Mouse (Mus musculus) stomach, embryonic 14.5 days (tissue): ENCODE results near the gene Mfng. TPM values are rescaled to one million over a fixed set of nuclear protein-coding genes. Genes with fewer than 3 reads are reported as not detected.

ENCODE experiments used
- ATAC-seq: fragments of 200-750 bp; cut with Nextera tagmentation; 2 replicates; pipeline ENCODE4 v1.8.0; 2017; ENCODE audit warnings: low read depth, moderate TSS enrichment; ENCODE audit not compliant: insufficient number of reproducible peaks, insufficient read depth, low FRiP score
- H3K27ac ChIP-seq: fragments of 300-500 bp; sonication (generic); 2 replicates; pipeline ENCODE4 v1.5.1; 2014; ENCODE audit warnings: mild to moderate bottlenecking, low read length, moderate library complexity, mixed read lengths
- H3K27me3 ChIP-seq: fragments of 300-500 bp; sonication (generic); 2 replicates; pipeline ENCODE4 v1.6.1; 2014; ENCODE audit warnings: low read length, control low read depth, mixed read lengths; ENCODE audit not compliant: control insufficient read depth, insufficient read depth
- H3K36me3 ChIP-seq: fragments of 300-500 bp; sonication (generic); 2 replicates; pipeline ENCODE4 v1.6.1; 2014; ENCODE audit warnings: mild to moderate bottlenecking, control low read depth, low read length, moderate library complexity, mixed read lengths; ENCODE audit not compliant: control insufficient read depth, insufficient read depth
- H3K4me1 ChIP-seq: fragments of 300-500 bp; sonication (generic); 2 replicates; pipeline ENCODE4 v1.6.1; 2014; ENCODE audit warnings: low read length, control low read depth, mixed read lengths; ENCODE audit not compliant: control insufficient read depth, insufficient read depth
- H3K4me2 ChIP-seq: fragments of 300-500 bp; sonication (generic); replicated peaks from 2 replicates; pipeline ENCODE4 v1.6.1; 2014; ENCODE audit warnings: low read depth, low read length, control low read depth
- H3K4me3 ChIP-seq: fragments of 300-500 bp; sonication (generic); 2 replicates; pipeline ENCODE4 v1.5.1; 2014; ENCODE audit warnings: low read depth, low read length, control low read depth
- H3K9ac ChIP-seq: fragments of 300-500 bp; sonication (generic); replicated peaks from 2 replicates; pipeline ENCODE4 v1.6.1; 2014; ENCODE audit warnings: low read depth, mild to moderate bottlenecking, control low read depth, low read length, moderate library complexity, mixed read lengths
- H3K9me3 ChIP-seq: fragments of 300-500 bp; sonication (generic); 2 replicates; pipeline ENCODE4 v1.6.1; 2016; ENCODE audit warnings: low read depth, low read length, control low read depth; ENCODE audit not compliant: control insufficient read depth
- WGBS: fragments of 180-500 bp; shearing (Covaris S2); extraction: QIAGEN DNeasy Blood & Tissue Kit; methylation state at CpG from one replicate; pipeline ENCODE4 v1.1.7; 2014; 5-methylcytosine and 5-hydroxymethylcytosine counted together
- polyA plus RNA-seq: library from polyadenylated mRNA; unstranded; fragments of >200 nt; fragmentation: Nextera tagmentation; extraction: Ambion mirVana; gene quantifications from 2 replicates; pipeline ENCODE4 v1.2.1, GENCODE M21; 2014

Gene Mfng
- polyA plus RNA-seq, 1 experiment from 2014 or later, result 15.7 TPM

GRCm38 (mm10) chr15:78730315-78731049 is 42.8 kb downstream of the Mfng start:
- no peaks in the 10 kb centered on the region for H3K36me3 ChIP-seq
- WGBS, result 73% methylated on average over 12 of the region's 12 CpGs
- no peak overlapping the region for H3K9ac ChIP-seq
- H3K27ac ChIP-seq, result no peak overlapping the region
- no peak overlapping the region for H3K4me3 ChIP-seq
- H3K4me2 ChIP-seq, result no peak overlapping the region
- no peak for ATAC-seq
- H3K9me3 ChIP-seq, result no peaks in the 10 kb centered on the region
- 0 out of 2 replicates have a peak, but pooled peaks cover 4% of the 10 kb centered on the region for H3K4me1 ChIP-seq
- H3K27me3 ChIP-seq, result no peaks in the 10 kb centered on the region

GRCm38 (mm10) chr15:78726697-78727096 is 46.6 kb downstream of the Mfng start:
- Histone ChIP-seq H3K4me2 (no peak overlapping the region), H3K9ac (no peak overlapping the region), H3K27me3 (no peaks in the 10 kb centered on the region), H3K9me3 (no peaks in the 10 kb centered on the region), H3K27ac (no peak overlapping the region), H3K4me1 (no peaks in the 10 kb centered on the region), H3K4me3 (no peak overlapping the region), H3K36me3 (no peaks in the 10 kb centered on the region)
- WGBS, result 68% methylated on average over 7 of the region's 7 CpGs
- no peak for ATAC-seq

GRCm38 (mm10) chr15:78720532-78720931 is 52.7 kb downstream of the Mfng start:
- Histone ChIP-seq H3K4me1 (peaks cover 9% of the 10 kb centered on the region; the same call in 1 of the 2 replicates), H3K36me3 (no peaks in the 10 kb centered on the region), H3K27me3 (peaks cover 45% of the 10 kb centered on the region), H3K9me3 (no peaks in the 10 kb centered on the region), H3K4me2 (no peak overlapping the region), H3K27ac (no peak overlapping the region), H3K9ac (no peak overlapping the region), H3K4me3 (no peak overlapping the region)
- ATAC-seq, result no peak
- 63% methylated on average over 7 of the region's 7 CpGs for WGBS

- H3K9ac ChIP-seq, result no peak overlapping the region
- H3K4me3 ChIP-seq, result no peak overlapping the region
- H3K9me3 ChIP-seq, result no peaks in the 10 kb centered on the region
- peaks cover 50% of the 10 kb centered on the region for H3K27me3 ChIP-seq
- ATAC-seq, result no peak
- 4% methylated on average over 16 of the region's 16 CpGs for WGBS
- H3K4me1 ChIP-seq, result peaks cover 9% of the 10 kb centered on the region; the same call in 1 of the 2 replicates
- H3K27ac ChIP-seq, result no peak overlapping the region
- H3K36me3 ChIP-seq, result no peaks in the 10 kb centered on the region
- H3K4me2 ChIP-seq, result no peak overlapping the region
Measured at GRCm38 (mm10) chr15:78720094-78720493, 53.2 kb downstream of the Mfng start.

GRCm38 (mm10) chr15:78719416-78719815 is 53.9 kb downstream of the Mfng start:
- no peaks in the 10 kb centered on the region for H3K36me3 ChIP-seq
- no peak overlapping the region for H3K9ac ChIP-seq
- ATAC-seq, result no peak
- H3K4me2 ChIP-seq, result no peak overlapping the region
- H3K27ac ChIP-seq, result no peak overlapping the region
- peaks cover 9% of the 10 kb centered on the region; the same call in 1 of the 2 replicates for H3K4me1 ChIP-seq
- H3K27me3 ChIP-seq, result peaks cover 51% of the 10 kb centered on the region
- 7% methylated on average over 14 of the region's 14 CpGs for WGBS
- no peaks in the 10 kb centered on the region for H3K9me3 ChIP-seq
- 0 out of 2 replicates have a peak overlapping the region, but pooled peaks have one; percentile 40 for H3K4me3 ChIP-seq

- Histone ChIP-seq H3K27ac (no peak within 1 kb of the TSS), H3K9me3 (no peaks in the 10 kb centered on the region), H3K36me3 (no peaks in the 10 kb centered on the region), H3K4me1 (peaks cover 9% of the 10 kb centered on the region; the same call in 1 of the 2 replicates), H3K4me3 (peak within 1 kb of the TSS; percentile 40), H3K9ac (no peak within 1 kb of the TSS), H3K4me2 (peak within 1 kb of the TSS; percentile 78), H3K27me3 (peaks cover 54% of the 10 kb centered on the region)
- no peak; the same call in 1 of the 2 replicates for ATAC-seq
- 2% methylated on average over 88 of the region's 89 CpGs for WGBS
Measured at GRCm38 (mm10) chr15:78718290-78719250, 54.7 kb downstream of the Mfng start, which contains the start of gene Elfn2. Elfn2 (minus strand) TSS chr15:78718771.

- Histone ChIP-seq H3K9me3 (no peaks in the 10 kb centered on the region), H3K27me3 (peaks cover 69% of the 10 kb centered on the region), H3K9ac (no peak overlapping the region), H3K36me3 (no peaks in the 10 kb centered on the region), H3K4me3 (no peak overlapping the region), H3K27ac (no peak overlapping the region), H3K4me1 (peaks cover 9% of the 10 kb centered on the region; the same call in 1 of the 2 replicates), H3K4me2 (no peak overlapping the region)
- no peak for ATAC-seq
- 35% methylated on average over 13 of the region's 13 CpGs for WGBS
Measured at GRCm38 (mm10) chr15:78716936-78717335, 56.3 kb downstream of the Mfng start.

GRCm38 (mm10) chr15:78715856-78716255 is 57.4 kb downstream of the Mfng start:
- 49% methylated on average over 5 of the region's 5 CpGs for WGBS
- Histone ChIP-seq H3K27me3 (peaks cover 75% of the 10 kb centered on the region), H3K4me1 (peaks cover 9% of the 10 kb centered on the region; the same call in 1 of the 2 replicates), H3K9ac (no peak overlapping the region), H3K4me2 (no peak overlapping the region), H3K9me3 (no peaks in the 10 kb centered on the region), H3K4me3 (no peak overlapping the region), H3K27ac (no peak overlapping the region), H3K36me3 (no peaks in the 10 kb centered on the region)
- ATAC-seq, result no peak
